Mouse (Mus musculus) liver, embryonic 16.5 days (tissue): ENCODE measurements around the gene Etl4. TPM values are rescaled to one million over a fixed set of nuclear protein-coding genes. Genes with fewer than 3 reads are reported as not detected.
"Not testable (repeated sequence)": the region's sequence is repeated elsewhere in the genome, so short reads cannot be mapped to it uniquely, and the experiment has no call there.

Experiments used
- ATAC-seq: fragments of 200-750 bp; cut with Nextera tagmentation; 2 replicates; pipeline ENCODE4 v1.8.0; 2017; ENCODE audit warnings: low read depth, mild to moderate bottlenecking, moderate number of reproducible peaks, moderate library complexity
- H3K27ac ChIP-seq: fragments of 300-500 bp; sonication (generic); 2 replicates; pipeline ENCODE4 v1.5.1; 2014; ENCODE audit warnings: mild to moderate bottlenecking, low read length
- H3K27me3 ChIP-seq: fragments of 300-500 bp; sonication (generic); 2 replicates; pipeline ENCODE4 v1.6.1; 2014; ENCODE audit warnings: low read depth, low read length, mixed read lengths; ENCODE audit not compliant: control insufficient read depth, insufficient read depth
- H3K36me3 ChIP-seq: fragments of 300-500 bp; sonication (generic); 2 replicates; pipeline ENCODE4 v1.6.1; 2014; ENCODE audit warnings: mild to moderate bottlenecking; ENCODE audit not compliant: control insufficient read depth, insufficient read depth
- H3K4me1 ChIP-seq: fragments of 300-500 bp; sonication (generic); 2 replicates; pipeline ENCODE4 v1.6.1; 2014; ENCODE audit warnings: low read depth, low read length, mixed read lengths; ENCODE audit not compliant: control insufficient read depth
- H3K4me2 ChIP-seq: fragments of 300-500 bp; sonication (generic); 2 replicates; pipeline ENCODE4 v1.6.1; 2014; ENCODE audit warnings: low read depth, low read length, mixed read lengths
- H3K4me3 ChIP-seq: fragments of 300-500 bp; sonication (generic); 2 replicates; pipeline ENCODE4 v1.5.1; 2014; ENCODE audit warnings: low read depth, mild to moderate bottlenecking, low read length
- H3K9ac ChIP-seq: fragments of 300-500 bp; sonication (generic); 2 replicates; pipeline ENCODE4 v1.6.1; 2014; ENCODE audit warnings: low read depth, low read length
- H3K9me3 ChIP-seq: fragments of 300-500 bp; sonication (generic); replicated peaks from 2 replicates; pipeline ENCODE4 v1.6.1; 2016; ENCODE audit warnings: low read length; ENCODE audit not compliant: control insufficient read depth
- WGBS: fragments of 180-500 bp; shearing (Covaris S2); extraction: QIAGEN DNeasy Blood & Tissue Kit; methylation state at CpG from one replicate; pipeline ENCODE4 v1.1.7; 2014; ENCODE audit not compliant: insufficient replicate concordance; 5-methylcytosine and 5-hydroxymethylcytosine counted together
- polyA plus RNA-seq: library from polyadenylated mRNA; unstranded; fragments of >200 nt; fragmentation: Nextera tagmentation; extraction: Ambion mirVana; gene quantifications from 2 replicates; pipeline ENCODE4 v1.2.1, GENCODE M21; 2015

The Etl4 gene
- polyA plus RNA-seq, 1 experiment from 2014 or later: 3.4 TPM

- ATAC-seq, H3K27ac ChIP-seq, H3K9ac ChIP-seq, H3K36me3 ChIP-seq, H3K9me3 ChIP-seq, H3K4me3 ChIP-seq, H3K4me2 ChIP-seq, H3K27me3 ChIP-seq, H3K4me1 ChIP-seq: not testable (repeated sequence)
- 79% methylated on average over 4 of the region's 8 CpGs for WGBS
Observed at GRCm38 (mm10) chr2:20380874-20381273, 471.3 kb downstream of the Etl4 start.

- Histone ChIP-seq H3K4me1 (no peaks in the 10 kb centered on the region), H3K9ac (no peak overlapping the region), H3K27me3 (no peaks in the 10 kb centered on the region), H3K4me2 (no peak overlapping the region), H3K36me3 (no peaks in the 10 kb centered on the region), H3K9me3 (no peaks in the 10 kb centered on the region), H3K27ac (no peak overlapping the region), H3K4me3 (no peak overlapping the region)
- ATAC-seq: no peak
Observed at GRCm38 (mm10) chr2:20394083-20394482, 484.5 kb downstream of the Etl4 start.

GRCm38 (mm10) chr2:20396978-20397377 lies 487.4 kb downstream of the Etl4 start:
- Histone ChIP-seq H3K9me3 (no peaks in the 10 kb centered on the region), H3K4me2 (no peak overlapping the region), H3K9ac (no peak overlapping the region), H3K4me1 (no peaks in the 10 kb centered on the region), H3K27me3 (no peaks in the 10 kb centered on the region), H3K36me3 (no peaks in the 10 kb centered on the region), H3K4me3 (no peak overlapping the region), H3K27ac (no peak overlapping the region)
- WGBS: 61% methylated on average over 6 of the region's 6 CpGs
- ATAC-seq: no peak

GRCm38 (mm10) chr2:20400556-20400955 lies 491.0 kb downstream of the Etl4 start:
- Histone ChIP-seq H3K9me3 (no peaks in the 10 kb centered on the region), H3K36me3 (no peaks in the 10 kb centered on the region), H3K9ac (no peak overlapping the region), H3K4me1 (no peaks in the 10 kb centered on the region), H3K4me2 (no peak overlapping the region), H3K27ac (no peak overlapping the region), H3K4me3 (no peak overlapping the region), H3K27me3 (no peaks in the 10 kb centered on the region)
- WGBS: 49% methylated on average over 3 of the region's 3 CpGs
- ATAC-seq: no peak

- no peak for ATAC-seq
- Histone ChIP-seq H3K27me3 (no peaks in the 10 kb centered on the region), H3K27ac (no peak overlapping the region), H3K4me1 (no peaks in the 10 kb centered on the region), H3K9me3 (no peaks in the 10 kb centered on the region), H3K4me2 (no peak overlapping the region), H3K4me3 (no peak overlapping the region), H3K36me3 (no peaks in the 10 kb centered on the region), H3K9ac (no peak overlapping the region)
- 48% methylated on average over 1 of the region's 1 CpGs for WGBS
Observed at GRCm38 (mm10) chr2:20404395-20404794, 494.8 kb downstream of the Etl4 start.

- WGBS: 52% methylated on average over 5 of the region's 5 CpGs
- no peaks in the 10 kb centered on the region for H3K4me1 ChIP-seq
- no peak overlapping the region for H3K9ac ChIP-seq
- no peak overlapping the region for H3K4me2 ChIP-seq
- H3K27me3 ChIP-seq: no peaks in the 10 kb centered on the region
- H3K27ac ChIP-seq: no peak overlapping the region
- no peak overlapping the region for H3K4me3 ChIP-seq
- no peaks in the 10 kb centered on the region for H3K36me3 ChIP-seq
- H3K9me3 ChIP-seq: no peaks in the 10 kb centered on the region
- ATAC-seq: no peak
Observed at GRCm38 (mm10) chr2:20407101-20407500, 497.5 kb downstream of the Etl4 start.

- Histone ChIP-seq H3K36me3 (no peaks in the 10 kb centered on the region), H3K9me3 (no peaks in the 10 kb centered on the region), H3K4me1 (no peaks in the 10 kb centered on the region), H3K27ac (no peak overlapping the region), H3K9ac (no peak overlapping the region), H3K4me2 (no peak overlapping the region), H3K4me3 (no peak overlapping the region), H3K27me3 (no peaks in the 10 kb centered on the region)
- WGBS: 56% methylated on average over 4 of the region's 4 CpGs
- no peak for ATAC-seq
Observed at GRCm38 (mm10) chr2:20414856-20415255, 505.3 kb downstream of the Etl4 start.

GRCm38 (mm10) chr2:20416934-20417614 lies 507.5 kb downstream of the Etl4 start:
- no peak overlapping the region for H3K4me3 ChIP-seq
- H3K36me3 ChIP-seq: no peaks in the 10 kb centered on the region
- H3K27me3 ChIP-seq: no peaks in the 10 kb centered on the region
- H3K4me1 ChIP-seq: no peaks in the 10 kb centered on the region
- H3K27ac ChIP-seq: no peak overlapping the region
- no peak overlapping the region for H3K4me2 ChIP-seq
- WGBS: 44% methylated on average over 8 of the region's 8 CpGs
- ATAC-seq: no peak
- no peaks in the 10 kb centered on the region for H3K9me3 ChIP-seq
- no peak overlapping the region for H3K9ac ChIP-seq

- 63% methylated on average over 6 of the region's 6 CpGs for WGBS
- Histone ChIP-seq H3K36me3 (no peaks in the 10 kb centered on the region), H3K9me3 (no peaks in the 10 kb centered on the region), H3K4me2 (no peak overlapping the region), H3K4me1 (no peaks in the 10 kb centered on the region), H3K9ac (no peak overlapping the region), H3K27me3 (no peaks in the 10 kb centered on the region), H3K27ac (no peak overlapping the region), H3K4me3 (no peak overlapping the region)
- ATAC-seq: no peak
Observed at GRCm38 (mm10) chr2:20417998-20418397, 508.4 kb downstream of the Etl4 start.
